Mouse (Mus musculus) embryonic facial prominence, embryonic 13.5 days (tissue): ENCODE results near the gene Tmem131. TPM values are rescaled to one million over a fixed set of nuclear protein-coding genes. Genes with fewer than 3 reads are reported as not detected.

Experiments used
- ATAC-seq: fragments of 200-750 bp; cut with Nextera tagmentation; 2 replicates; pipeline ENCODE4 v1.8.0; 2017; ENCODE audit warnings: low read depth; ENCODE audit not compliant: insufficient number of reproducible peaks, insufficient read depth, low FRiP score, low TSS enrichment
- H3K27ac ChIP-seq: fragments of 300-500 bp; sonication (generic); 2 replicates; pipeline ENCODE4 v1.5.1; 2015; ENCODE audit warnings: moderate library complexity, mild to moderate bottlenecking, inconsistent platforms
- H3K27me3 ChIP-seq: fragments of 300-500 bp; sonication (generic); 2 replicates; pipeline ENCODE4 v1.6.1; 2015; ENCODE audit warnings: mild to moderate bottlenecking, inconsistent platforms
- H3K36me3 ChIP-seq: fragments of 300-500 bp; sonication (generic); 2 replicates; pipeline ENCODE4 v1.6.1; 2015; ENCODE audit warnings: mild to moderate bottlenecking, inconsistent platforms
- H3K4me1 ChIP-seq: fragments of 300-500 bp; sonication (generic); 2 replicates; pipeline ENCODE4 v1.6.1; 2015; ENCODE audit warnings: inconsistent platforms
- H3K4me2 ChIP-seq: fragments of 300-500 bp; sonication (generic); 2 replicates; pipeline ENCODE4 v1.6.1; 2015; ENCODE audit warnings: moderate library complexity, mild to moderate bottlenecking, inconsistent platforms
- H3K4me3 ChIP-seq: fragments of 300-500 bp; sonication (generic); 2 replicates; pipeline ENCODE4 v1.5.1; 2015; ENCODE audit warnings: mild to moderate bottlenecking, inconsistent platforms
- H3K9ac ChIP-seq: fragments of 300-500 bp; sonication (generic); 2 replicates; pipeline ENCODE4 v1.6.1; 2015; ENCODE audit warnings: mild to moderate bottlenecking, inconsistent platforms
- H3K9me3 ChIP-seq: fragments of 300-500 bp; sonication (generic); 2 replicates; pipeline ENCODE4 v1.6.1; 2016; ENCODE audit warnings: inconsistent platforms
- WGBS: fragments of 180-500 bp; shearing (Covaris S2); methylation state at CpG from one replicate; pipeline ENCODE4 v1.1.7; 2015; ENCODE audit warnings: mixed read lengths; 5-methylcytosine and 5-hydroxymethylcytosine counted together
- polyA plus RNA-seq: library from polyadenylated mRNA; unstranded; fragments of >200 nt; fragmentation: Nextera tagmentation; extraction: Ambion mirVana; gene quantifications from 2 replicates; pipeline ENCODE4 v1.2.1, GENCODE M21; 2015

Gene Tmem131
- polyA plus RNA-seq, 1 experiment from 2014 or later: 17.8 TPM

- no peaks in the 10 kb centered on the region for H3K36me3 ChIP-seq
- H3K4me1 ChIP-seq: peaks cover 18% of the 10 kb centered on the region
- no peak overlapping the region for H3K4me2 ChIP-seq
- WGBS: 46% methylated on average over 10 of the region's 10 CpGs
- peaks cover 24% of the 10 kb centered on the region for H3K27me3 ChIP-seq
- H3K4me3 ChIP-seq: no peak overlapping the region
- H3K9me3 ChIP-seq: no peaks in the 10 kb centered on the region
- H3K9ac ChIP-seq: no peak overlapping the region
- ATAC-seq: no peak
- no peak overlapping the region for H3K27ac ChIP-seq
Observed at GRCm38 (mm10) chr1:36767321-36767720, 176.1 kb downstream of the Tmem131 start.

- no peak for ATAC-seq
- no peaks in the 10 kb centered on the region for H3K36me3 ChIP-seq
- peak overlapping the region; percentile 44; the same call in 1 of the 2 replicates for H3K27ac ChIP-seq
- no peak overlapping the region for H3K4me3 ChIP-seq
- WGBS: 36% methylated on average over 4 of the region's 4 CpGs
- peaks cover 18% of the 10 kb centered on the region for H3K4me1 ChIP-seq
- H3K27me3 ChIP-seq: peaks cover 21% of the 10 kb centered on the region
- H3K9ac ChIP-seq: 0 out of 2 replicates have a peak overlapping the region, but pooled peaks have one; percentile 6
- H3K9me3 ChIP-seq: no peaks in the 10 kb centered on the region
- H3K4me2 ChIP-seq: no peak overlapping the region
Observed at GRCm38 (mm10) chr1:36766431-36767205, 176.8 kb downstream of the Tmem131 start.

GRCm38 (mm10) chr1:36761568-36761967 is 181.9 kb downstream of the Tmem131 start, which contains the start of gene Zap70:
TSS of gene Zap70 (plus strand) at chr1:36761798.
- Histone ChIP-seq H3K9me3 (no peaks in the 10 kb centered on the region), H3K36me3 (no peaks in the 10 kb centered on the region), H3K27me3 (no peaks in the 10 kb centered on the region), H3K4me1 (peaks cover 4% of the 10 kb centered on the region), H3K4me3 (no peak within 1 kb of the TSS), H3K27ac (no peak within 1 kb of the TSS), H3K9ac (no peak within 1 kb of the TSS), H3K4me2 (no peak within 1 kb of the TSS)
- ATAC-seq: no peak
- WGBS: 85% methylated on average over 11 of the region's 11 CpGs

DNA sequence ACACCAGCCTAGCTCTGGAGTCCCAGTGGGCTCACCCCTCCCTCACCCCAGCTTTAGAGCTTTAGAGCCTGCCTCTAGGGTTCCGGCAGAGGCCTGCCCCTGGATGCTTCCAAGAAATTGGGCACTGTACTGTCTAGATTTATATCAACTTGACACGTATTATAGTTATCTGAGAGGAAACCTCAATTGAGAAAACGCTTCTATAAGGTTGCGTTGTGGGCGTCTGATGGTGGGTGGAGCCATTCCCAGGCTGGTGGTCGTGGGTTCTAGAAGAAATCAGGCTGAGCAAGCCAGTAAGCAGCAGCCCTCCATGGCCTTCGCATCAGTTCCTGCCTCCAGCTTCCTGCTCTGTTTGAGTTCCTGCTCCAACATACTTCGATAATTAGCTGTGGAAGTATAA is 182.4 kb downstream of the Tmem131 start:
- Histone ChIP-seq H3K4me3 (no peak overlapping the region), H3K4me2 (no peak overlapping the region), H3K27ac (no peak overlapping the region), H3K36me3 (no peaks in the 10 kb centered on the region), H3K27me3 (no peaks in the 10 kb centered on the region), H3K9me3 (no peaks in the 10 kb centered on the region), H3K4me1 (no peaks in the 10 kb centered on the region), H3K9ac (no peak overlapping the region)
- no peak for ATAC-seq
- WGBS: 81% methylated on average over 8 of the region's 8 CpGs

GRCm38 (mm10) chr1:36760401-36760800 is 183.1 kb downstream of the Tmem131 start:
- 82% methylated on average over 9 of the region's 9 CpGs for WGBS

GRCm38 (mm10) chr1:36759076-36759475 is 184.4 kb downstream of the Tmem131 start:
- ATAC-seq: no peak
- Histone ChIP-seq H3K9me3 (no peaks in the 10 kb centered on the region), H3K27me3 (no peaks in the 10 kb centered on the region), H3K36me3 (no peaks in the 10 kb centered on the region), H3K4me2 (no peak overlapping the region), H3K4me1 (no peaks in the 10 kb centered on the region), H3K4me3 (no peak overlapping the region), H3K27ac (no peak overlapping the region), H3K9ac (no peak overlapping the region)
- WGBS: 85% methylated on average over 18 of the region's 18 CpGs

More at GRCm38 (mm10) chr1:36760401-36760800, 183.1 kb downstream of the Tmem131 start:
- Histone ChIP-seq H3K36me3 (no peaks in the 10 kb centered on the region), H3K4me3 (no peak overlapping the region), H3K27ac (no peak overlapping the region), H3K27me3 (no peaks in the 10 kb centered on the region), H3K4me1 (no peaks in the 10 kb centered on the region), H3K4me2 (no peak overlapping the region), H3K9ac (no peak overlapping the region), H3K9me3 (no peaks in the 10 kb centered on the region)
- no peak for ATAC-seq

DNA sequence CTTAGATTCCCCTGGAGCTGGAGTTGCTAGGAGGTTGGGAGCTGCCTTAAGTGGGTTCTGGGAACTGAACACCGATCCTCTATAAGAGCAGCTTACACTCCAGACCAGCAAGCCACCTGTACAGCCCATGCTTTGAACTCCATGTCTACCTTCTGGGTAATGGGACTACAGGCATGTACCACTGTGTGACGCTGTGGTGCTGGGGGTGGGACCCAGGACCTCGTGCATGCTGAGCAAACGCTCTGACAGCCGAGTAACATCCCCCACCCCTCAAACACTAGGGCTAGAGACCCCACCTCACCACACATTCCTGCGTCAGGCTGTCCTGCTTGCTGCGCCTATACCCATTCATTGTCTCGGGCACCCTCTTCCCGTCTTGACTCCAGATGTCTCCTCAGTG is 184.9 kb downstream of the Tmem131 start:
- Histone ChIP-seq H3K4me3 (no peak overlapping the region), H3K27ac (no peak overlapping the region), H3K9me3 (no peaks in the 10 kb centered on the region), H3K4me2 (no peak overlapping the region), H3K27me3 (no peaks in the 10 kb centered on the region), H3K4me1 (no peaks in the 10 kb centered on the region), H3K9ac (no peak overlapping the region), H3K36me3 (no peaks in the 10 kb centered on the region)
- 78% methylated on average over 9 of the region's 9 CpGs for WGBS
- no peak for ATAC-seq

DNA sequence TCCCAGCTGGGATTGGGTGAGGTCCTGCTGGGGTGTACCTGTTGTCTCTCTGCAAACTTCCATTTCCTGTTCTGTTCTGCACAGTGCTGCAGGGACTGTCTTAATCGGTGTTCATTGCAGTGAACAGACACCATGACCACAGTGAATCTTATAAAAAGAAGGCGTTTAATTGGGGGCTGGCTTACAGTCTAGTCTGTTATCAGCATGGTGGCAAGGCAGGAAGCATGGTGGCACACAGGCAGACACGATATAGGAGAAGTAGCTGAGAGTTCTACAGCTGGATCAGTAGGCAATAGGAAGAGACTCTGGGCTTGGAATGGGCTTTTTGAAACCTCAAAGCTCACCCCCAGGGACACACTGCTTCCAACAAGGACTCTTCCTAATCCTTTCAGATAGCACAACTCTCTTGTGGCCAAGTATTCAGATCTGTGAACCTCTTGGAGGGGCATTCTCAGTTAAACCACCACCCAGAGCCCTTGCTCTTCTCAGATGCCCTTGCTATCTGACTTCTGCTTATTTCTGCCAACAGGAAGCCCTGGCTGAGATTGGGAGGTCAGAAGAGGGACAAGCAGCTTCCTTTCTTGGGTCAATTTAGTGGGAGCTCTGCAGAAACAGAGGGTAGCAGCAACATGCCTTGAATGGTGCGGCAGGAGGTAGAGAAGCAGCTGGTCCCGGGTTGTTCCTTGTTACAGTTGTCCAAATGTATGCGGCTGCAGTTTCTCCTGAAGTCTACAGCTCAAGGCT is 189.4 kb downstream of the Tmem131 start:
- H3K9me3 ChIP-seq: no peaks in the 10 kb centered on the region
- no peak overlapping the region for H3K4me3 ChIP-seq
- ATAC-seq: no peak
- H3K36me3 ChIP-seq: no peaks in the 10 kb centered on the region
- no peak overlapping the region for H3K9ac ChIP-seq
- no peak overlapping the region for H3K27ac ChIP-seq
- 82% methylated on average over 6 of the region's 6 CpGs for WGBS
- no peaks in the 10 kb centered on the region for H3K4me1 ChIP-seq
- no peak overlapping the region for H3K4me2 ChIP-seq
- H3K27me3 ChIP-seq: no peaks in the 10 kb centered on the region

DNA sequence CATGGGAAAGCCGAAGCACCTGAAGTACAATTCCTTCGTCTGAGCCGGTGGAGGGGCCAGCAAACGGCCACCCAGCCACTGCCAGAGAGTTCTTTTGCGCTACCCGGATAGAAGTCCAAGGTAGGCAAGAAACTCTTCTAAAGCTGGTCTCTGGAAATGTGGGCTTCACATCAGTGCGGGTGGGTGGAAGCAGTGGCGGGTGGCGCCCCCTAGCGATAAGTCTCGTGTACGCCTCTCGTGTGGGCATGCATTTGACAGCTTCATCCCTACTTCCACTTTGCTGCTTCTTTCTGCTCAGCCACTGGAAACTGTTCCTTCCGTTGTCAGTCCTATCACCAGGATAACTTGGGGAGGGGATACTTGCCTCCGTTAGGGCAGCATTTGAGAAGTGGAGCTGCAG is 197.0 kb downstream of the Tmem131 start:
- Histone ChIP-seq H3K4me1 (peaks cover 10% of the 10 kb centered on the region; the same call in 1 of the 2 replicates), H3K27ac (no peak overlapping the region), H3K4me3 (no peak overlapping the region), H3K4me2 (no peak overlapping the region), H3K36me3 (no peaks in the 10 kb centered on the region), H3K27me3 (peaks cover 7% of the 10 kb centered on the region), H3K9ac (no peak overlapping the region), H3K9me3 (no peaks in the 10 kb centered on the region)
- ATAC-seq: no peak
- WGBS: 42% methylated on average over 15 of the region's 15 CpGs

GRCm38 (mm10) chr1:36745661-36746060 is 197.8 kb downstream of the Tmem131 start:
- WGBS: 52% methylated on average over 4 of the region's 4 CpGs
- Histone ChIP-seq H3K4me3 (no peak overlapping the region), H3K4me1 (peaks cover 10% of the 10 kb centered on the region; the same call in 1 of the 2 replicates), H3K9me3 (no peaks in the 10 kb centered on the region), H3K4me2 (no peak overlapping the region), H3K9ac (no peak overlapping the region), H3K27me3 (peaks cover 11% of the 10 kb centered on the region), H3K27ac (no peak overlapping the region), H3K36me3 (no peaks in the 10 kb centered on the region)
- no peak for ATAC-seq

DNA sequence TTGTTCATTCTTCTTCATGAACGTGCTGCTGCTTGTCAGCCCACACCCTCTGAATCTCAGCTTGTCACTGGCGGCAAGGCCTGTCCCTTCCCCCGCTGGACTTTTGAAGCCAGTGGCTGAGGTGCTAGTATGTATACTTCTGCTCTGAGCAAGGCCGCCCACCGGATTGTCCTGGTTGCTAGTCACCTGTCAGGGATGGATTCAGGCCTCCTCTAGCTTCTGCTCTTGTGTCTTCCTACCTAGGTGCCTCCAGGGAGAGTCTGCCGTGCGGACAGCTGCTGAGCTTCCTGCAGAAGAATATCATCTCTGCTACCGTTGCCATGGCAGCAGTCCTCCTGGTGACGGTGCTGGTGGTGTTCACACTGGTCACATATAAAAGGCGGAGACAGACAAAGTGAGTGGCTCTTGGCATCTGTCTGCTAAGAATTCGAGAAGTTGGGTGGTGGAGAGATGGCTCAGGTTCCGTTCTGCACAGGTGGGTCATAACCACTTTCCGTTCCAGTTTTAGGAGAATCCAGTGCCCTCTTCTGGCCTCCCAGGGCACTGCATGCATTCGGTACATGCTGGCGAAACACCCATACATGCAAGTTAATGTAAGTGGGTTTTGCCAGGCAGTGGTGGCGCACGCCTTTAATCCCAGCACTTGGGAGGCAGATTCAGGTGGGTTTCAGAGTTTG is 199.1 kb downstream of the Tmem131 start:
- peak overlapping the region; percentile 21 for H3K4me3 ChIP-seq
- ATAC-seq: no peak
- 24% methylated on average over 17 of the region's 17 CpGs for WGBS
- H3K4me2 ChIP-seq: peak overlapping the region; percentile 52
- no peak overlapping the region for H3K9ac ChIP-seq
- no peak overlapping the region for H3K27ac ChIP-seq
- no peaks in the 10 kb centered on the region for H3K9me3 ChIP-seq
- H3K4me1 ChIP-seq: peaks cover 10% of the 10 kb centered on the region; the same call in 1 of the 2 replicates
- H3K27me3 ChIP-seq: peaks cover 13% of the 10 kb centered on the region
- no peaks in the 10 kb centered on the region for H3K36me3 ChIP-seq
